Mouse (Mus musculus): ENCODE results near the gene Ptar1. TPM values are rescaled to one million over a fixed set of nuclear protein-coding genes. Genes with fewer than 3 reads are reported as not detected.

The Ptar1 gene
- polyA plus RNA-seq, 1 experiment from 2014 or later, result 4.3 TPM

DNA sequence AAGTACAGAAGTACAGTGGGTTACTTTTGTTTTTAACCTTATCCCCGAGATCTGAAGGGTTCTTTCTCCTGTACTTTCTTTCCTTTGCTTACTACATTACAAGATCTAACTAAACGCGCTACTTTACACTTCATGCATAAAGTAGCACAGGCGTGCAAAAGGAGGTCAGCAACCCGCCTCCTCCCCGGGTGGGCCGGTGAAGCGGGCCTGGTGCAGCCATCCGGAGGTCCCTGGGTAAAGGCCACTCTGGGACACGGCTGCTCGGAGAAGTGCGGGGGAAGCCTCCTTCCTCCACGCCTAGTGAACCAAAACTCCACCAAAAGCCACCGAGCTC is 300 bp upstream of the Ptar1 start:
- Histone ChIP-seq H3K27me3 (replicated peaks) (no peaks in the 10 kb centered on the region), H3K9me3 (no peaks in the 10 kb centered on the region), H3K27ac (peak overlapping the region; percentile 92), H3K4me3 (replicated peaks) (peak overlapping the region; percentile 89), H3K9ac (peak overlapping the region; percentile 61; the same call in 1 of the 2 replicates), H3K4me2 (peak overlapping the region; percentile 75), H3K4me1 (no peaks in the 10 kb centered on the region; the same call in 1 of the 2 replicates), H3K36me3 (no peaks in the 10 kb centered on the region)
- under 1% methylated on average over 14 of the region's 14 CpGs for WGBS
- ATAC-seq (ENCODE audit: insufficient read depth, low FRiP score, low read depth), result no peak

DNA sequence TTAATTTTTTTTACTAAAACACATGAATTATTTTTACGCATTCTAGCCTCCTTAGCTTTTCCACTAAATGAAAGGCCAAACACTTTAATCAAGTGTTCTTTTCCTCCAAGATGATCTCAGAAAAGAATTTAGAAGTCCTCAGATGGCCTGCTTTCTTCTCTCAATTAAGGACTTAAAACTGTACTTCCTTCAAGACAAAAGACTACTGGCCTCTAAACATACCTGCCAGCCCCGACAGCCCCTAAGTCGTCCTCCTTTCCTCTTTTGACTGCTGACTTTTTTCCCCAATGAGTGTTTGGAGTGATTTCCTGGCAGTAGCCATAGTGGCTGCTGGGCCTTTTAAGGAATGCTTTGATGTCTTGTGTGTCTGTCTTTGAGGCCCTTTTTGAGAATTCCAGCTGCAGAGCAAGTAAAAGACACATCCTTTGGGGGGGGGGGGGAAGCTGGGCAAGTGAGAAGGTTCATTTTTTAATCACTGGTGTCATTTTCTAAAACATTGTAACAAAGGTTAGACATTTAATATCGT is 1.3 kb downstream of the Ptar1 start:
- Histone ChIP-seq H3K9ac (no peak overlapping the region), H3K4me2 (peak overlapping the region; percentile 57), H3K36me3 (no peaks in the 10 kb centered on the region), H3K27ac (no peak overlapping the region), H3K4me3 (replicated peaks) (peak overlapping the region; percentile 24; the same call in 1 of the 2 replicates), H3K27me3 (replicated peaks) (no peaks in the 10 kb centered on the region), H3K4me1 (no peaks in the 10 kb centered on the region; the same call in 1 of the 2 replicates), H3K9me3 (no peaks in the 10 kb centered on the region)
- no peak for ATAC-seq (ENCODE audit: insufficient read depth, low FRiP score, low read depth)
- 21% methylated on average over 4 of the region's 4 CpGs for WGBS

DNA sequence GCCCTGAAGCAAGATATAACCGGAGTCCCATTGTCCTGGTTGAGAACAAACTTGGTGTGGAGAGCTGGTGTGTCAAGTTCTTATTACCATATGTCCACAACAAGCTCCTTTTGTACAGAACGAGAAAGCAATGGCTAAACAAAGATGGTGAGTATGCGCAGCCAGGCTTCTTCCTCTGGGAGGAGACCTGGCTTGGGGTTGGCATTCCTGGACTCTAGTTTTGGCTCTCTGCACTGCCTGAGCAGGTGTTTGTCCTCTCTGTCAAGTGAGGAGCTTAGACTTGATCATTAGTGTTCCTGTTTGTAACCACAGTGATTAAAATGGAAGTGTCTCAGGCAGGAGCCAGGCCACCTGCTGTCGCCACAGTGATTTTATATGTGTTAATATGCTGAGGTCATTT is 7.1 kb downstream of the Ptar1 start:
- ATAC-seq (ENCODE audit: insufficient read depth, low FRiP score, low read depth), result no peak
- 70% methylated on average over 4 of the region's 4 CpGs for WGBS
- no peak overlapping the region for H3K4me3 ChIP-seq (replicated peaks)

GRCm38 (mm10) chr19:23697861-23698260 is 10.6 kb downstream of the Ptar1 start:
- 71% methylated on average over 8 of the region's 8 CpGs for WGBS
- Histone ChIP-seq H3K36me3 (0 out of 2 replicates have a peak, but pooled peaks cover 14% of the 10 kb centered on the region), H3K4me1 (no peaks in the 10 kb centered on the region), H3K9me3 (no peaks in the 10 kb centered on the region), H3K27me3 (replicated peaks) (no peaks in the 10 kb centered on the region), H3K27ac (no peak overlapping the region), H3K9ac (no peak overlapping the region), H3K4me2 (no peak overlapping the region), H3K4me3 (replicated peaks) (no peak overlapping the region)
- no peak for ATAC-seq (ENCODE audit: insufficient read depth, low FRiP score, low read depth)

More for the DNA sequence above, 7.1 kb downstream of the Ptar1 start:
- Histone ChIP-seq H3K27ac (no peak overlapping the region), H3K9ac (no peak overlapping the region), H3K27me3 (replicated peaks) (no peaks in the 10 kb centered on the region), H3K9me3 (no peaks in the 10 kb centered on the region), H3K4me1 (no peaks in the 10 kb centered on the region), H3K36me3 (0 out of 2 replicates have a peak, but pooled peaks cover 10% of the 10 kb centered on the region), H3K4me2 (no peak overlapping the region)

- Histone ChIP-seq H3K4me3 (replicated peaks) (no peak overlapping the region), H3K4me2 (no peak overlapping the region), H3K27me3 (replicated peaks) (no peaks in the 10 kb centered on the region), H3K36me3 (0 out of 2 replicates have a peak, but pooled peaks cover 16% of the 10 kb centered on the region), H3K27ac (no peak overlapping the region), H3K9ac (no peak overlapping the region), H3K4me1 (no peaks in the 10 kb centered on the region), H3K9me3 (no peaks in the 10 kb centered on the region)
- 77% methylated on average over 7 of the region's 7 CpGs for WGBS
- no peak for ATAC-seq (ENCODE audit: insufficient read depth, low FRiP score, low read depth)
These were observed 11.1 kb downstream of the Ptar1 start for GRCm38 (mm10) chr19:23698366-23698765.

GRCm38 (mm10) chr19:23699131-23699530 is 11.9 kb downstream of the Ptar1 start:
- Histone ChIP-seq H3K9me3 (no peaks in the 10 kb centered on the region), H3K9ac (no peak overlapping the region), H3K4me3 (replicated peaks) (no peak overlapping the region), H3K4me2 (no peak overlapping the region), H3K27ac (no peak overlapping the region), H3K27me3 (replicated peaks) (no peaks in the 10 kb centered on the region), H3K36me3 (0 out of 2 replicates have a peak, but pooled peaks cover 16% of the 10 kb centered on the region), H3K4me1 (no peaks in the 10 kb centered on the region)
- ATAC-seq (ENCODE audit: insufficient read depth, low FRiP score, low read depth), result no peak
- 76% methylated on average over 4 of the region's 4 CpGs for WGBS

DNA sequence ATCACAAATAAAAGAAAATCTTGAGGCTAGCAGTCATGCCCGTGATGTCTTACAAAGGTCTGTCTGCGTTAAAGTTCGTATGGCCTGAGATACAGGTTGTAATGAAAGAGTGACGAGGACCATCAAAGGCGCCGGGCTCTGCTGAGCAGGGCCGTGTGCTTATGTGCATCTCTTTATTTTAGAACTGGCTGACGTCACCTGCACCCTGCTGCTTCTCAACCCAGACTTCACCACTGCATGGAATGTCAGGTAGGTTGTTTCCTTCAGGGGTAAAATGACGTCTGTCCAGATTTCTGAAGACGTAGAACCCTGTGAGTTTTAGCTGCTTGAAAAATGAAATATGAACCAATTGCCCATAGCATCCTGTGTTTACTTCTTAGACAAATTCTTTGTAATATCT is 15.7 kb downstream of the Ptar1 start:
- Histone ChIP-seq H3K27me3 (replicated peaks) (no peaks in the 10 kb centered on the region), H3K4me2 (no peak overlapping the region), H3K27ac (no peak overlapping the region), H3K4me1 (no peaks in the 10 kb centered on the region), H3K36me3 (0 out of 2 replicates have a peak, but pooled peaks cover 12% of the 10 kb centered on the region), H3K9me3 (no peaks in the 10 kb centered on the region), H3K4me3 (replicated peaks) (no peak overlapping the region), H3K9ac (no peak overlapping the region)
- 86% methylated on average over 10 of the region's 10 CpGs for WGBS
- no peak for ATAC-seq (ENCODE audit: insufficient read depth, low FRiP score, low read depth)

DNA sequence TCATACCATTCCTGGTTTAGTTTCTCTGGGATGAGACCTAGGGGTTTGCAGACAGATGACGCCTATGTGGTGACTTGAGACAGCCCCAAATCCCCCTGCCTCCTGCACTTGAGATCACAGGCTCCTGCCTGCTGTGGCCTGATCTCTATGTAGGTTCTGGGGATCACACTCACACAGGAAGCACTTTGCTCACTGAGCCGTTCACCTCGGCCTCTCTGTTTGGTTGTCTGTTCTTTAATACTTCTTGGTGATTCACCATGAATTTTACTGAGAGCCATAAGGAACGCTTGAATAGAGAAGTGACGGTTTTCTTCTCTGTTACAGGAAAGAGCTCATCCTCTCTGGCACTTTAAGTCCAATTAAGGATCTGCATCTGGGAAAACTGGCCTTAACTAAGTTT is 18.2 kb downstream of the Ptar1 start:
- H3K4me1 ChIP-seq, result no peaks in the 10 kb centered on the region
- H3K9me3 ChIP-seq, result no peaks in the 10 kb centered on the region
- peaks cover 18% of the 10 kb centered on the region for H3K36me3 ChIP-seq
- ATAC-seq (ENCODE audit: insufficient read depth, low FRiP score, low read depth), result no peak
- no peak overlapping the region for H3K4me3 ChIP-seq (replicated peaks)
- WGBS, result 90% methylated on average over 5 of the region's 5 CpGs
- no peaks in the 10 kb centered on the region for H3K27me3 ChIP-seq (replicated peaks)
- H3K4me2 ChIP-seq, result no peak overlapping the region
- H3K27ac ChIP-seq, result no peak overlapping the region
- H3K9ac ChIP-seq, result no peak overlapping the region

GRCm38 (mm10) chr19:23746506-23746905 is 59.3 kb downstream of the Ptar1 start:
- H3K4me3 ChIP-seq (replicated peaks), result no peak overlapping the region
- H3K9me3 ChIP-seq, result no peaks in the 10 kb centered on the region
- no peak for ATAC-seq (ENCODE audit: insufficient read depth, low FRiP score, low read depth)
- H3K27me3 ChIP-seq (replicated peaks), result no peaks in the 10 kb centered on the region
- H3K4me1 ChIP-seq, result no peaks in the 10 kb centered on the region
- no peak overlapping the region for H3K9ac ChIP-seq
- H3K36me3 ChIP-seq, result no peaks in the 10 kb centered on the region
- no peak overlapping the region for H3K4me2 ChIP-seq
- H3K27ac ChIP-seq, result no peak overlapping the region
- 77% methylated on average over 3 of the region's 3 CpGs for WGBS

GRCm38 (mm10) chr19:23757011-23757410 is 69.8 kb downstream of the Ptar1 start:
- no peak overlapping the region for H3K9ac ChIP-seq
- no peaks in the 10 kb centered on the region for H3K36me3 ChIP-seq
- H3K4me2 ChIP-seq, result peak overlapping the region; percentile 26; the same call in 1 of the 2 replicates
- H3K9me3 ChIP-seq, result no peaks in the 10 kb centered on the region
- H3K27ac ChIP-seq, result no peak overlapping the region
- peaks cover 11% of the 10 kb centered on the region; the same call in 1 of the 2 replicates for H3K27me3 ChIP-seq (replicated peaks)
- 10% methylated on average over 7 of the region's 7 CpGs for WGBS
- ATAC-seq (ENCODE audit: insufficient read depth, low FRiP score, low read depth), result no peak
- 0 out of 2 replicates have a peak, but pooled peaks cover 4% of the 10 kb centered on the region for H3K4me1 ChIP-seq
- no peak overlapping the region for H3K4me3 ChIP-seq (replicated peaks)

GRCm38 (mm10) chr19:23757961-23758553 is 70.8 kb downstream of the Ptar1 start:
- Histone ChIP-seq H3K36me3 (no peaks in the 10 kb centered on the region), H3K4me2 (peak overlapping the region; percentile 94), H3K4me1 (0 out of 2 replicates have a peak, but pooled peaks cover 4% of the 10 kb centered on the region), H3K27me3 (replicated peaks) (peaks cover 11% of the 10 kb centered on the region; the same call in 1 of the 2 replicates), H3K9me3 (no peaks in the 10 kb centered on the region), H3K27ac (peak overlapping the region; percentile 87), H3K9ac (peak overlapping the region; percentile 80), H3K4me3 (replicated peaks) (peak overlapping the region; percentile 72)
- WGBS, result under 1% methylated on average over 40 of the region's 40 CpGs
- ATAC-seq (ENCODE audit: insufficient read depth, low FRiP score, low read depth), result peak; percentile 79

- Histone ChIP-seq H3K4me2 (peak within 1 kb of the TSS; percentile 94), H3K27ac (peak within 1 kb of the TSS; percentile 87), H3K36me3 (no peaks in the 10 kb centered on the region), H3K9me3 (no peaks in the 10 kb centered on the region), H3K9ac (peak within 1 kb of the TSS; percentile 80), H3K27me3 (replicated peaks) (peaks cover 11% of the 10 kb centered on the region; the same call in 1 of the 2 replicates), H3K4me3 (replicated peaks) (peak within 1 kb of the TSS; percentile 72), H3K4me1 (0 out of 2 replicates have a peak, but pooled peaks cover 4% of the 10 kb centered on the region)
- WGBS, result under 1% methylated on average over 95 of the region's 98 CpGs
- ATAC-seq (ENCODE audit: insufficient read depth, low FRiP score, low read depth), result peak; percentile 83
These were observed 71.5 kb downstream of the Ptar1 start, which contains the start of gene Apba1 for GRCm38 (mm10) chr19:23758554-23759321. TSS of gene Apba1 (plus strand) at chr19:23758887.
